Mouse (Mus musculus): ENCODE results near the gene Vdac2. TPM values are rescaled to one million over a fixed set of nuclear protein-coding genes. Genes with fewer than 3 reads are reported as not detected.

Vdac2 gene
- polyA plus RNA-seq, 1 experiment: 402 TPM

GRCm38 (mm10) chr14:21847381-21848165, 22.5 kb downstream of the Vdac2 start:
- H3K27me3 ChIP-seq (ENCODE audit: control insufficient read depth, insufficient read depth, low read length): no peaks in the 10 kb centered on the region
- peak overlapping the region; percentile 27; the same call in 1 of the 2 replicates for H3K27ac ChIP-seq (ENCODE audit: control insufficient read depth, insufficient read depth, low read depth, low read length)
- peaks cover 21% of the 10 kb centered on the region for H3K4me1 ChIP-seq (ENCODE audit: control insufficient read depth, insufficient read depth, low read length)
- peaks cover 2% of the 10 kb centered on the region for H3K36me3 ChIP-seq (ENCODE audit: control insufficient read depth, insufficient read depth, low read length)
- TF ChIP-seq POLR2A (IDR thresholded peaks at IDR 0.05; ENCODE audit: control insufficient read depth, low read depth, low read length) (0 out of 2 replicates have a peak, but pooled peaks have one; percentile 15), CTCF (IDR thresholded peaks at IDR 0.05; ENCODE audit: control insufficient read depth, insufficient read depth, insufficient replicate concordance, low read depth, low read length) (peak; percentile 6; the same call in 1 of the 2 replicates)
- H3K4me3 ChIP-seq (ENCODE audit: control insufficient read depth, low read depth, low read length): peak overlapping the region; percentile 88

- peaks cover 2% of the 10 kb centered on the region for H3K36me3 ChIP-seq (ENCODE audit: control insufficient read depth, insufficient read depth, low read length)
- H3K4me3 ChIP-seq (ENCODE audit: control insufficient read depth, low read depth, low read length): peak within 1 kb of the TSS; percentile 88
- no peaks in the 10 kb centered on the region for H3K27me3 ChIP-seq (ENCODE audit: control insufficient read depth, insufficient read depth, low read length)
- peaks cover 26% of the 10 kb centered on the region for H3K4me1 ChIP-seq (ENCODE audit: control insufficient read depth, insufficient read depth, low read length)
- peak; percentile 100 for TF ChIP-seq CTCF (IDR thresholded peaks at IDR 0.05; ENCODE audit: control insufficient read depth, insufficient read depth, insufficient replicate concordance, low read depth, low read length)
- TF ChIP-seq POLR2A (IDR thresholded peaks at IDR 0.05; ENCODE audit: control insufficient read depth, low read depth, low read length): peak; percentile 63
- H3K27ac ChIP-seq (ENCODE audit: control insufficient read depth, insufficient read depth, low read depth, low read length): peak within 1 kb of the TSS; percentile 74
These were observed 23.4 kb downstream of the Vdac2 start, which contains the start of gene Comtd1 for GRCm38 (mm10) chr14:21848166-21849154. Gene Comtd1 (minus strand): TSS chr14:21848977.

GRCm38 (mm10) chr14:21849524-21850418, 24.7 kb downstream of the Vdac2 start:
- no peaks in the 10 kb centered on the region for H3K27me3 ChIP-seq (ENCODE audit: control insufficient read depth, insufficient read depth, low read length)
- no peaks in the 10 kb centered on the region; the same call in 1 of the 2 replicates for H3K36me3 ChIP-seq (ENCODE audit: control insufficient read depth, insufficient read depth, low read length)
- H3K4me1 ChIP-seq (ENCODE audit: control insufficient read depth, insufficient read depth, low read length): peaks cover 30% of the 10 kb centered on the region
- no peak for TF ChIP-seq CTCF (IDR thresholded peaks at IDR 0.05; ENCODE audit: control insufficient read depth, insufficient read depth, insufficient replicate concordance, low read depth, low read length)
- TF ChIP-seq POLR2A (IDR thresholded peaks at IDR 0.05; ENCODE audit: control insufficient read depth, low read depth, low read length): no peak
- no peak overlapping the region for H3K27ac ChIP-seq (ENCODE audit: control insufficient read depth, insufficient read depth, low read depth, low read length)
- no peak overlapping the region for H3K4me3 ChIP-seq (ENCODE audit: control insufficient read depth, low read depth, low read length)

- TF ChIP-seq POLR2A (IDR thresholded peaks at IDR 0.05; ENCODE audit: control insufficient read depth, low read depth, low read length) (no peak), CTCF (IDR thresholded peaks at IDR 0.05; ENCODE audit: control insufficient read depth, insufficient read depth, insufficient replicate concordance, low read depth, low read length) (no peak)
- Histone ChIP-seq H3K27me3 (ENCODE audit: control insufficient read depth, insufficient read depth, low read length) (no peaks in the 10 kb centered on the region), H3K4me1 (ENCODE audit: control insufficient read depth, insufficient read depth, low read length) (peaks cover 30% of the 10 kb centered on the region), H3K36me3 (ENCODE audit: control insufficient read depth, insufficient read depth, low read length) (no peaks in the 10 kb centered on the region), H3K4me3 (ENCODE audit: control insufficient read depth, low read depth, low read length) (no peak overlapping the region), H3K27ac (ENCODE audit: control insufficient read depth, insufficient read depth, low read depth, low read length) (no peak overlapping the region)
These were observed 25.5 kb downstream of the Vdac2 start for GRCm38 (mm10) chr14:21850419-21851127.

GRCm38 (mm10) chr14:21851996-21852791, 27.2 kb downstream of the Vdac2 start:
- Histone ChIP-seq H3K4me1 (ENCODE audit: control insufficient read depth, insufficient read depth, low read length) (peaks cover 32% of the 10 kb centered on the region), H3K4me3 (ENCODE audit: control insufficient read depth, low read depth, low read length) (no peak overlapping the region), H3K27ac (ENCODE audit: control insufficient read depth, insufficient read depth, low read depth, low read length) (no peak overlapping the region), H3K36me3 (ENCODE audit: control insufficient read depth, insufficient read depth, low read length) (no peaks in the 10 kb centered on the region), H3K27me3 (ENCODE audit: control insufficient read depth, insufficient read depth, low read length) (no peaks in the 10 kb centered on the region)
- no peak for TF ChIP-seq POLR2A (IDR thresholded peaks at IDR 0.05; ENCODE audit: control insufficient read depth, low read depth, low read length)
- no peak for TF ChIP-seq CTCF (IDR thresholded peaks at IDR 0.05; ENCODE audit: control insufficient read depth, insufficient read depth, insufficient replicate concordance, low read depth, low read length)
